Mouse (Mus musculus): Measurements from ENCODE around the gene Atxn7l1.

DNA sequence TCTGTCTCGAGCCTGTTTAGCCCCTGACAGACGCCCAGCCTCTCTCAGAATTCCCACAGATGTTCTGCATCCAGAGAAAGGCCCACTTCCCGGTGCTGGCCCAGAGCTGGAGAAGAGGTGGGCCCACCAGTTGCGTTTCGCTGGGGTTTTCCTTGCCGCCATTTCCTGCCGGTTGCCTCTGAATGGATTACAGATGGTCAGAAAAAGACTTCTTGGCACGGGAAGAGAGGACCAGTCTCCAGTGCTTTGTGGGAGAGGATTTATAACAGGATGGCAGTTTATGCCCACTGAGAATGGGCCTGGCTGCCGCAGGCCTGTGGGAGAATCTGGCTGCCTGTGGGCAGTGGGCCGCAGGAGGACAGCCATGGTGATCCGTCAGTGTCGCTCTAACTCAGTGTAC, 15.0 kb downstream of the Atxn7l1 start:
- TF ChIP-seq TAL1 (IDR thresholded peaks at IDR 0.05; ENCODE audit: low read length) (no peak), GATA1 (IDR thresholded peaks at IDR 0.05; ENCODE audit: low read length) (no peak)

Measured in erythroblast, embryonic 14.5 days (primary cell).